Mouse (Mus musculus): ENCODE data around the gene Patl2. TPM values are rescaled to one million over a fixed set of nuclear protein-coding genes. Genes with fewer than 3 reads are reported as not detected.
"Not testable (repeated sequence)": the region's sequence is repeated elsewhere in the genome, so short reads cannot be mapped to it uniquely, and the experiment has no call there.

Patl2 gene
- not detected for total RNA-seq (2021)

DNA sequence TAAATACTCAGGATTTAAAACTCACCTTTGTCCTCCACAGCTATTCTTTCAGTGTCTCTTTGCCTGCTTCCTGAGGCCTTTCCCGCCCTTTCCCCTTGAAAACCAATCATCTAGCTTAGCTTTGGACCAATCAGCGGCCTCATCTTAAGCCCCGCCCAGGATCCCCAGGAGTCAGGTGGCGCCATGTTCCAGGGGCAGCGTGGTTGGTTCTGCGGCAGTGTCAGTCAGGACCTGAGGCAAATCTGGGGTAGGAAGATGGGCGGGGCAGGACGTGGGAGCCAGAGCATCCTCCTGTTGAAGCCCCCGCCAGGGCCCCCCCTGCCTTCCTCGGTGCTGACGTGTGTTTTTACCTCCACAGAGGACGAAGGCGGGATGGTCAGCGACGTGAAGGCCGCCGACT lies at the start of gene Patl2, which contains the start of gene Terb2:
Patl2 (minus strand) TSS at position 84 of the 400 bp plus-strand sequence.
Terb2 (plus strand) TSS at position 167 of the 400 bp plus-strand sequence.
- intact Hi-C loops (cut with DNase I), result no loop called here
- DNase-seq, result no peak

DNA sequence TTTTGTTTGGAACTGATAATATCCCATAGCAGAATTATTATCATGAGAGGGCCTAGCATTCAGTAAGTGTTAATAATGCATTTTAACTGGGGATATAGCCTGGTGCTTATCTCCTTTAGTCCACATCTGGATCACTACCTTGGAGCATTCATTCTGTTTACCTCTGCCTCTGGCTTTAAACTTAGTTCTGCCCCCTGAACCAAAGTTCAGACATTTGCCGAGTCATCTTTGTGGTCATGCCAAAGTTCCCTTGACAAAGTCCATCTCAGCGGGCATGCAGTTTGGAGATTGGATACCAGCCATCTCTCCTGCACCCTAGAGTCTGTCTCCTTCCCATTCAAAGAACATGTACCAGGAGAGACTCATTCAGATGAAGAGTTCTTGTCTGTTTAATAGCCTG lies 49.4 kb upstream of the Patl2 start:
- intact Hi-C loops (cut with DNase I), result no loop called here
- peak in 1 of 2 experiments; percentile 9 for DNase-seq

GRCm38 (mm10) chr2:122234611-122235288 lies 48.8 kb upstream of the Patl2 start, which contains the start of gene Sord:
Sord (plus strand) TSS chr2:122234749.
- DNase-seq, result peak; percentile 81 to 85
- intact Hi-C loops (cut with DNase I), result no loop called here

DNA sequence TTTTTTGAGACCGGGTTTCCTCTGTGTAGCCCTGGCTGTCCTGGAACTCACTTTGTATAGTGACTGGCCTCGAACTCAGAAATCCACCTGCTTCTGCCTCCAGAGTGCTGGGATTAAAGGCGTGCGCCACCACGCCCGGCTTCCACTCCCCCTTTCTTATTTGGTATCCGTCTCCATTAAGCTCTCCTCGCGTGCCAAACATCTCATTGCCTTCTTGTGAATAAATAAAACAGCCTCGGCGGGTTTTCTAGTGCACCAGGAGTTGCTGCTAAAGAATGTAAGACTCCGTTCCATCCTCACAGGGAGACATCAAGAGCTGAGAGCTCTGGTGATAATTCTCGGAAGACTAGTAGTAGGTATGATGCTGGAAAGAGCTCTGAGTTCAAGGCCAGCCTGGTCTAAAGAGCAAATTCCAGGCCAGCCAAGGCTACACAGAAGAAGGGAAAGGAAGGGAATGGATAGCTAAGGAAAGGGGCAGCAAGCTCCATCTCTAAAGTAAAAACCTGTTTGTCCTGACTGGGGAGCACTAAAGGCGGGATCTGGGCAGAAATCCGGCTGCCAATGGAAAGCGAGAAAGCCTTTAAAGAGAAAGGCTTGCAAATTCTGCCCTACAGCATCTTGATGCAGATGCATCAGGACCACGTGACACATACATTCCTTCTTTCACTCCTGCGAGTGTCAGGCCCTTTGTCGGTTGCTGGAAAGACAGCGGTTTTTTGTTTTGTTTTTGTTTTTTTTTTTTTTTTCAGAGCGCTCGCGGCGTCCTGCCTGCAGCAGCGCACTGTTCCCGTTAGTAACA lies 48.0 kb upstream of the Patl2 start:
- intact Hi-C loops (cut with DNase I), result no loop called here
- peak; percentile 38 to 54 for DNase-seq

DNA sequence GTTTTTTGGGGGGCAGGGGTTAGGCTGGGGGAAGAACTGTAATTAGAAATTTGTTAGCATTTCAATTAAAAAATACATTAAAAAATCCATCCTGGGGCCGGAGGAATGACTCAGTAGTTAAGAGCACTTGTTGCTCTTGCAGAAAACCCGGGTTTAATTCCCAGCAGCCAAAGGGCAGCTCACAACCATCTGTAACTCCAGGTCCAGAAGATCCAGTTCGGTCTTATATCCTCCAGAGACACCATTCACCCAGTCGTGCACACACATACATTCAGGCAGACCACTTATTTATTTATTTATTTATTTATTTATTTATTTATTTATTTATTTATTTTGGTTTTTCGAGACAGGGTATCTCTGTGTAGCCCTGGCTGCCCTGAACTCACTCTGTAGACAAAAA lies 47.4 kb upstream of the Patl2 start:
- DNase-seq, result no peak
- intact Hi-C loops (cut with DNase I), result no loop called here

- intact Hi-C loops (cut with DNase I), result no loop called here
- no peak for DNase-seq
Measured at GRCm38 (mm10) chr2:122231616-122232015, 45.6 kb upstream of the Patl2 start.

DNA sequence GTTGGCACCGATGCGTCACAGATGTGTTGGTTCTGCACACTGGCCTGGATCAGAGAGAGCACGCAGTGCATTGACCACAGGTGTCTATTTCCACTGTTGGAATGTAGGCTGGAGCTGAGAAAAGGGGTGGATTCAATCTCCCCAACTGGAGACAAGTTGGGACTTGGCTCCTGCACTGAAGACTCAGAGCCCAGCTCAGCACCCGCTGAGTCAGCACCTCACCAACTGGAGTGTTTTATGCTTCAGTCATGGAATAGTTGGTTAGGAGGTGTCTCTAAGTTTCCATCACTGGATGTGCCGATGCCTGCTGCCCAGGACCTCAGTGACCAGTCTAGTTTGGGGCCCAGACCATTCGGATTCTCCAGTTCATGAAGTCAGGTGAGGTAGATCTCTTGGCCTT lies 44.4 kb upstream of the Patl2 start:
- intact Hi-C loops (cut with DNase I), result no loop called here
- no peak for DNase-seq

DNA sequence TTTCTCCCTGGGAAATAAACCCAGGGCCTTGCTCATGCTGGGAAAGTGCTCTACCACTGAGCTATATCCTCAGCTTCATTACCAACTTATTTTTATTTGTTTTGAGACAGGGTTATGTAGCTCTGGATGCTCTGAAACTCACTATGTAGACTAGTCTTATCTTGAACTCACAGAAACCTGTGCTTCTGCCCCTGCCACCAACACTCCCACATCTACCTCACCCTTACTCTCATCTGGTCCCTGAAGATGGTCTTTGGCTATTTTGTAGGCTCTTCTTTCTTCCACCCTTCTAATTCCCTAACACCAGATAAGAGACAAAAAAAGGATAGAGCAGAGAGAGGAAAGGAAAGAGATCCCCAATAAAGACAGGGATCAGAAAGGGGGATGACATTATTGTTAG lies 37.7 kb upstream of the Patl2 start:
- no peak for DNase-seq
- intact Hi-C loops (cut with DNase I), result no loop called here

DNA sequence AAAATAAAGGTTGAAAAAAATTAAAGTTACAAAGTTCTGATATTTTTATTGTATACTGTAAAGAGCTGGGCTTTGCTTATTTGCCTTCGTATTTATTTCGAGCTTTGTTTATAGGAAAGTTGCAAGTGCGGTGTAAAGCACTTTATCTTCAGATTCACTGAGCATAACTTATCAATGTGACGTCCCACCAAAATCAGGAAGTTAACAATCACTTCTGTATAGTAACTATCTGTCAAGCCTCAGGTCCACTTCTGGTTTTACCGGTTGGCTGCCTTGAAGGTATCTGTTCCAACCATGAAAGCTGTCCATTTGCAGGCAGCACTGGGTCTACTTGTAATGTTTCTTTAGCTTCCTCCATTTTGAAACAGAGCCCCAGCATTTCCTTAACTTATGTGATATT lies 36.3 kb upstream of the Patl2 start:
- intact Hi-C loops (cut with DNase I), result no loop called here

GRCm38 (mm10) chr2:122221798-122222197 lies 35.8 kb upstream of the Patl2 start:
- intact Hi-C loops (cut with DNase I), result no loop called here
- DNase-seq, result no peak

More for the DNA sequence above, 36.3 kb upstream of the Patl2 start:
- DNase-seq, result no peak

GRCm38 (mm10) chr2:122221378-122221777 lies 35.4 kb upstream of the Patl2 start:
- no peak for DNase-seq
- intact Hi-C loops (cut with DNase I), result no loop called here

DNA sequence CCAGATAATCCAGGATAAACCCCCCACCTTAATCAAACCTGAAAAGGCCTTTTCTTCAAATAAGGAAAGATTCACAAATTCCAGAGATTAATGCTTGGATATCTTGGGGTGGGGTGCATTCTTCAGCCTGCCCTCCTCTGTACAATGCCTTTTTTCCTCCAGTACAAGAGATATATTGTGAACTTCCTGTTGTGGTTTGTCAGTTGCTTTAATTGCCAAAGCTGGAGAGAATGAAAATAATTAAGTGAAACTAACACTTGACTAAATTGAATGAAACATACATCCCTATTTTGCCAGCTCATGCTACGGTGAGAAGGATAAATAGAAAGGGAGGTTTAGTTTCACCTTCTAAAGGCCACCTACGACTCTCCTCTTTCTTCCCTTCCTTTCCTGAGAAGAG lies 32.2 kb upstream of the Patl2 start:
- no peak for DNase-seq
- intact Hi-C loops (cut with DNase I), result no loop called here

DNA sequence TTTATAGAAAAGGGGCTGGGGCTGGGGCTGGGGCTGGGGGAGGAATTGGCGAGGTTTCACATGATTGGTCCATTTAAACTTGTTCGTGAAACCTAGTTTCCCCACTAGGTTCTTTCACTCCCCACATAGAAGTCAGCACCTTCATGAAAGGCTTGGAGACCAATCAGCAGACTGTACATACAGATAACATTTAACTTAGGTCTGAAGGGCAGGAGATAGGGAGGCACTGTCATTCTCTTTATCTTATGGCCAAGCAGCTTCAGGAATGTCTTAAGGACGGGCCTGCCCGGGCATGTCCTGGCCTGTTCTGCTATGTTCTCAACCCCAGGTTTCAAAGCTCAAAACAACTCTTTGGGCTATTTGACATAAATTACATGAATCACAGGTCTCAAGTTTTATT lies 31.1 kb upstream of the Patl2 start:
- DNase-seq; intact Hi-C loops (cut with DNase I): not testable (repeated sequence)

DNA sequence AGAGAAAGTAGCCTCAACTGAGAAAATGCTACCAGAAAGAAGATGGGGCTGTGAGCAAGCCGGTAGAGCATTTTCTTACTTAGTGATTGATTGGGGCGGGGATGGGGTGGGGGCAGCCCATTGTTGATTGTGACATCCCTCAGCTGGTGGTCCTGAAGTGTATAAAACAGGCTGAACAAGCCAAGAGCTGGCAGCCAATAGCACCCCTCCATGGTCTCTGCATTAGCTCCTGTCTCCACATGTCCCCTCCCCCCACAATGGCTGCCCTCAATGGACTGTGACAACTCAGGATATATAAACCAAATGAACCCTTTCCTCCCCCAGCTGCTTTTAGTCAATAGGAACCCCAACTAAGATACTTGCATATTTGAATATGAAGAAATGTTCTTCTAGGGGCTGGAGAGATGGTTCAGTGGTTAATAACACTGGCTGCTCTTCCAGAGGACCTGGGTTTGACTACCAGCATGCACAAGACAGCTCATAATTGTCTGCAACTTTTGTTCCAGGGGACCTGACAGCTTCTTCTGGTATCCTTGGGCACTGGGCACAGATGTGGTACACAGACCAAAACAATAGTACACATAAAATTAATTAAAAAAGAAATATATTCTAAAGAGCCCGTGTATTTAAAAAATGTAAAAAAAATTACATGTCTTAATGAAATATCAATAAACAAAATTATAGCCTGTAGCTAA lies 24.7 kb upstream of the Patl2 start:
- intact Hi-C loops (cut with DNase I), result no loop called here
- no peak for DNase-seq

- intact Hi-C loops (cut with DNase I), result no loop called here
- no peak for DNase-seq
Measured at GRCm38 (mm10) chr2:122206440-122207107, 20.6 kb upstream of the Patl2 start.

DNA sequence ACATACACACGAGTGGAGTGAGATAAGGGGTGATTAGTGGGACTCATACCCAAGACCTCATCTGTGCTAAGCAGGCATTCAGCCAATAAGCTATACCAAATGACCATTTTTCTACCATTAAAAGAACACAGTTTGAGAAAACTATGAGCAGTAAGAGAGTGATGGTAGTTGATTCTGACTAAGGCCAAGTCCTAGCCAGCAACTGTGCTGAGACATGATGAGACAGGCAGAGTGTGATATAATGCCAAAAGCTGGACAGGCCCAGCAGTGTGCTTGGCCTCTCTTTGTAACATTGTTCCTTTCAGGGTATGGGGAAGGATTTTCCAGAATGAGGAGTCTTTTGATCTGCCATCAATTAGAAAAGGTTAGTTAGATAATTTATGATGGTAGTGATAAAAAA lies 15.5 kb upstream of the Patl2 start:
- no peak for DNase-seq
- intact Hi-C loops (cut with DNase I), result no loop called here

- intact Hi-C loops (cut with DNase I), result loop anchor here (1.0 to 10.0 kb wide), 4 partner anchors 50 to 430 kb away; no protein-coding TSS in a partner anchor
- DNase-seq, result peak; percentile 9 to 32
Measured at GRCm38 (mm10) chr2:122194509-122194929, 8.5 kb upstream of the Patl2 start.

DNA sequence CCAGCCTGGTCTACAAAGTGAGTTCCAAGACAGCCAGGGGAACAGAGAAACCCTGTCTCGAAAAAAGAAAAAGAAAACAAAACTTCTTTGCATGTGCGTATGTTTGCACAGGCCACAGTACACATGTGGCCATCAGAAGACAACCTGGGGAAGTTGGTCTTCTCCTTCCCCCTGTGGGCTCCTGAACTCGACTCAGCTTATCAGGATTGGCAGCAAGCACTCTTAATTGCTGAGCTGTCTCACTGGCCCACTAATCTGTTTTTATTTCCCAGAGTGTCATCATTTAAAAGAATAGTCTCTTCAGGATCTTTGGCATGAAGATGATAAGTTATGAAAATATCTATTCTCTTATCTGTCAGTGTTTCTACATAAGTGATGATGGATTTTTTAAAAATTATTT lies 5.9 kb upstream of the Patl2 start:
- intact Hi-C loops (cut with DNase I), result loop anchor here (10.0 kb wide), 1 partner anchor 433 kb away; no protein-coding TSS in a partner anchor
- DNase-seq, result no peak

DNA sequence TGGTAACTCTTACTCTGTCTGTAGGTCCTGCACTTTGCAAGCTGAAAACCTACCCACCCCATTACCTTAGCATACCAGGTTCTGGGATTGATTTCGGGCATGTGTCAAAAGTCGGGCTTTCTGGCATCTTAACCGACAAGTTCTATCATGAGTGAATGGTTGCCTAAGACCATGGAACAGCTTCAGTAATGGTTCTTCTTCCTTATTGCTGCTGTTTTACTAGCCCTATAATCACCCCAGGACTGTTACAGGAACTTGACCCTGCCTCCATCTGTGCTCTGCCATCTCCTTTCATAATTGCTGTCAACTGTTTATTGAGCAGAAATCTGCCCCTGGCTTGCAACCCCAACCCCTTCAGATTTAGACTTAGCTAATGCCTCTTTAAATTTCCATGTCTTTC lies 762 bp upstream of the Patl2 start:
- intact Hi-C loops (cut with DNase I), result no loop called here

DNA sequence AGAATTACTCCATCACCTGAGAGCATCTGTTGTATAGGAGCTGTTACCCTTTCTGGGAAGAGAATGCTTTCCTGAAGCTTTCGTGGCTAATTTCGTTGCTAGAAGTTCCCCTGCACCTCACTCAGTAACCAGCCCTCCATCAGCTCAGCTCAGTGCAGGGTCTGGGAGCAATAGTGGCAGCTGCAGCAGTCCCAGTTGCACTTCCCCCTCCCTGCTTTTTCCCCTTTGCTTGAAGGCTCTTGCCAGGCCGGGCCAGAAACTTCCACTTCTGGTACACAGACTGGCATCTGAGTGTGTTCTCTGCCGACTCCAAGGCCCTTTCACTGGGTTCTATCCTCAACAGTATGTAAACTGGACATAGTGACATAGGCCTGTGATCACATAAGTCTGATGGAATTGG lies 903 bp downstream of the Patl2 start:
- no peak for DNase-seq
- intact Hi-C loops (cut with DNase I), result no loop called here

More for the DNA sequence above, 762 bp upstream of the Patl2 start:
- no peak for DNase-seq
